Mouse (Mus musculus) gonadal fat pad, adult 2 months (tissue): Measurements from ENCODE around the gene Cntnap2. TPM values are rescaled to one million over a fixed set of nuclear protein-coding genes. Genes with fewer than 3 reads are reported as not detected.

Experiments
- DNase-seq: peaks from one replicate; pipeline ENCODE4 v3.0.0-alpha.2; 2012; ENCODE audit warnings: low read depth
- polyA plus RNA-seq: library from polyadenylated mRNA; depleted of rRNA; stranded (reverse); fragments of >200 nt; gene quantifications from 2 replicates; pipeline ENCODE4 v1.2.3, GENCODE M21; 2012

Gene Cntnap2
- polyA plus RNA-seq, 1 experiment: 0.74 TPM

- no peak for DNase-seq
Measured at GRCm38 (mm10) chr6:47294433-47294832, 2235.3 kb downstream of the Cntnap2 start.

GRCm38 (mm10) chr6:47304848-47305490, 2245.8 kb downstream of the Cntnap2 start:
- DNase-seq: no peak

- no peak for DNase-seq
Measured at GRCm38 (mm10) chr6:47306065-47306798, 2247.1 kb downstream of the Cntnap2 start.

GRCm38 (mm10) chr6:47306954-47307353, 2247.8 kb downstream of the Cntnap2 start:
- DNase-seq: no peak

- no peak for DNase-seq
Measured at GRCm38 (mm10) chr6:47314507-47315334, 2255.6 kb downstream of the Cntnap2 start.

GRCm38 (mm10) chr6:47315454-47315853, 2256.3 kb downstream of the Cntnap2 start:
- DNase-seq: no peak

GRCm38 (mm10) chr6:47317253-47317652, 2258.1 kb downstream of the Cntnap2 start:
- no peak for DNase-seq

- DNase-seq: no peak
Measured at GRCm38 (mm10) chr6:47318705-47319104, 2259.5 kb downstream of the Cntnap2 start.

GRCm38 (mm10) chr6:47319309-47319983, 2260.3 kb downstream of the Cntnap2 start:
- DNase-seq: no peak

GRCm38 (mm10) chr6:47323169-47323835, 2264.1 kb downstream of the Cntnap2 start:
- no peak for DNase-seq

- no peak for DNase-seq
Measured at GRCm38 (mm10) chr6:47323886-47324285, 2264.7 kb downstream of the Cntnap2 start.

- DNase-seq: no peak
Measured at GRCm38 (mm10) chr6:47328281-47328680, 2269.1 kb downstream of the Cntnap2 start.

GRCm38 (mm10) chr6:47329212-47329611, 2270.1 kb downstream of the Cntnap2 start:
- DNase-seq: no peak

GRCm38 (mm10) chr6:47333016-47333415, 2273.9 kb downstream of the Cntnap2 start:
- DNase-seq: no peak

GRCm38 (mm10) chr6:47334377-47334776, 2275.2 kb downstream of the Cntnap2 start:
- DNase-seq: no peak

- DNase-seq: no peak
Measured at GRCm38 (mm10) chr6:47337300-47337699, 2278.1 kb downstream of the Cntnap2 start.

GRCm38 (mm10) chr6:47338113-47338512, 2279.0 kb downstream of the Cntnap2 start:
- DNase-seq: no peak

GRCm38 (mm10) chr6:47340813-47341502, 2281.8 kb downstream of the Cntnap2 start:
- DNase-seq: no peak

GRCm38 (mm10) chr6:47341503-47341884, 2282.3 kb downstream of the Cntnap2 start:
- no peak for DNase-seq

GRCm38 (mm10) chr6:47343245-47343644, 2284.1 kb downstream of the Cntnap2 start:
- DNase-seq: no peak

GRCm38 (mm10) chr6:47344696-47345095, 2285.5 kb downstream of the Cntnap2 start:
- no peak for DNase-seq
